In the genomic region with DNA sequence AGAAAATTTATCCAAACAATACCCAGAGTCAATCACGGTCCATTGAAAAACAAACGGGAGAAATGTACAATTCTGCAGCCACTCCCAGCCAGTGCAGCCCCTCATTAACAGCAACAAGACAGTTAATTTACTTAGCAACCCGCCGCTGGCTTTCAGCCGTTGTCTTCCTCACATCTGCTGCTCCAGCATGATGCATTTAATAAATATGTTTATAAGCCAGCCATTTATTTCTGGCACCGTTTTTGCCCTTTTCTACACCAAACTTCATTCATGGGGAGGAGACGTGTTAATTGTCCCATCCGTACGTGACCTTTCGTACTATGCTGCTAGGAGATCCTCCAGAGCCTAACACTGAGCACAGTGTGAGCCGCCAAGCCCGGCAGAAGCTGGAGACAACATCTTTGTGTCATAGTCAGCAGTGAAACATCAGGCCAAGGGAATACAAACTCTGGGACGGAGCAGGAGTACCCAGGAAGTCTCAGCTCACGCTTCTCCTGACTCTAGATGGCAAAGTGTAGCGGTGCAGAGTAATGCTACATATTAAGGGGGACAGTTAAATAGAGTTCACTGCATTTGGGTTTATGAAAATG, we compare ENCODE assay signal across 12 mouse cellular contexts.
DNase-seq lines count a peak whose midpoint lies in the region; ATAC-seq and TF ChIP-seq lines count a peak whose summit lies in the region.
"Had no signal": no experiment of that assay in that cellular context is flagged by ENCODE, and none has a peak within 500 bp of the region (broad histone marks: within the 10 kb centered on the region; RNA-seq: fewer than 3 reads in every experiment).

No protein-coding gene starts in this region.

- WGBS in hindbrain, embryonic 15.5 days = 22% methylated on average over 15 of the region's 15 CpGs
- 42% methylated on average over 15 of the region's 15 CpGs for WGBS in neural tube, embryonic 13.5 days
- 72% methylated on average over 15 of the region's 15 CpGs for WGBS in kidney, embryonic 14.5 days
- WGBS in limb, embryonic 10.5 days = 86% methylated on average over 15 of the region's 15 CpGs

- no peak for TF ChIP-seq POLR2A in brain, embryonic 14.5 days (IDR thresholded peaks at IDR 0.05; ENCODE audit: borderline replicate concordance, extremely low read depth, insufficient read depth, insufficient read length, poor library complexity, severe bottlenecking)

- peak overlapping the region; percentile 42 for H3K4me3 ChIP-seq in hindbrain, embryonic 15.5 days
- peak overlapping the region; percentile 40 for H3K4me3 ChIP-seq in neural tube, embryonic 13.5 days
- H3K4me3 ChIP-seq in kidney, embryonic 14.5 days (ENCODE audit: low read length) = no peak overlapping the region
- H3K4me3 ChIP-seq in limb, embryonic 10.5 days = no peak overlapping the region
- H3K4me3 ChIP-seq: liver, embryonic 15.5 days had no signal

- H3K36me3 ChIP-seq in hindbrain, embryonic 15.5 days = no peaks in the 10 kb centered on the region
- H3K36me3 ChIP-seq in neural tube, embryonic 13.5 days = no peaks in the 10 kb centered on the region
- H3K36me3 ChIP-seq in kidney, embryonic 14.5 days (ENCODE audit: control insufficient read depth, insufficient read depth, low read length) = no peaks in the 10 kb centered on the region
- no peaks in the 10 kb centered on the region for H3K36me3 ChIP-seq in limb, embryonic 10.5 days
- H3K36me3 ChIP-seq: embryonic facial prominence, embryonic 13.5 days; liver, embryonic 15.5 days had no signal

- no peaks in the 10 kb centered on the region for H3K27me3 ChIP-seq in hindbrain, embryonic 15.5 days
- H3K27me3 ChIP-seq in neural tube, embryonic 13.5 days = no peaks in the 10 kb centered on the region
- H3K27me3 ChIP-seq in kidney, embryonic 14.5 days (ENCODE audit: control insufficient read depth, insufficient read depth, low read length) = no peaks in the 10 kb centered on the region
- H3K27me3 ChIP-seq in limb, embryonic 10.5 days (ENCODE audit: low read depth, poor library complexity, severe bottlenecking) = no peaks in the 10 kb centered on the region

- ATAC-seq in hindbrain, embryonic 15.5 days (ENCODE audit: low FRiP score, low read depth) = peak; percentile 32; the same call in 1 of the 2 replicates
- ATAC-seq in neural tube, embryonic 13.5 days (ENCODE audit: low read depth) = 0 out of 2 replicates have a peak, but pooled peaks have one; percentile 29
- ATAC-seq in kidney, embryonic 14.5 days (ENCODE audit: low FRiP score, low TSS enrichment) = no peak
- ATAC-seq: intestine, postnatal 0 days had no signal

- H3K9me3 ChIP-seq in hindbrain, embryonic 15.5 days = no peaks in the 10 kb centered on the region
- H3K9me3 ChIP-seq in neural tube, embryonic 13.5 days = 0 out of 2 replicates have a peak, but pooled peaks cover 2% of the 10 kb centered on the region
- H3K9me3 ChIP-seq in kidney, embryonic 14.5 days (ENCODE audit: control insufficient read depth, low read length) = no peaks in the 10 kb centered on the region
- no peaks in the 10 kb centered on the region for H3K9me3 ChIP-seq in limb, embryonic 10.5 days (replicated peaks)
- H3K9me3 ChIP-seq: embryonic facial prominence, embryonic 13.5 days; liver, embryonic 15.5 days had no signal

- peak overlapping the region; percentile 79 for H3K4me2 ChIP-seq in hindbrain, embryonic 15.5 days
- H3K4me2 ChIP-seq in neural tube, embryonic 13.5 days = peak overlapping the region; percentile 69
- H3K4me2 ChIP-seq in kidney, embryonic 14.5 days (replicated peaks; ENCODE audit: low read depth, low read length) = no peak overlapping the region

- TF ChIP-seq CTCF in brain, embryonic 14.5 days (IDR thresholded peaks at IDR 0.05; ENCODE audit: borderline replicate concordance, extremely low read depth, insufficient read depth, insufficient read length) = no peak

- intact Hi-C loops in gastrocnemius, postnatal 36 days (cut with DNase I) = no loop called here

- DNase-seq in gastrocnemius, adult 18-20 months (ENCODE audit: low spot score) = peak; percentile 44
- DNase-seq in gastrocnemius, postnatal 36 days = no peak
- DNase-seq in brain, embryonic 14.5 days (ENCODE audit: low read depth) = peak; percentile 81
- DNase-seq in ovary, postnatal 36 days (ENCODE audit: low spot score) = no peak
- no peak for DNase-seq in limb, embryonic 10.5 days (ENCODE audit: low spot score)

- H3K4me1 ChIP-seq in hindbrain, embryonic 15.5 days (replicated peaks) = peaks cover 26% of the 10 kb centered on the region
- H3K4me1 ChIP-seq in neural tube, embryonic 13.5 days (replicated peaks) = peaks cover 22% of the 10 kb centered on the region
- H3K4me1 ChIP-seq in kidney, embryonic 14.5 days (ENCODE audit: control insufficient read depth, insufficient read depth, low read length) = peaks cover 5% of the 10 kb centered on the region; the same call in 1 of the 2 replicates
- peaks cover 12% of the 10 kb centered on the region for H3K4me1 ChIP-seq in limb, embryonic 10.5 days
- H3K4me1 ChIP-seq: liver, embryonic 15.5 days had no signal

- H3K27ac ChIP-seq in hindbrain, embryonic 15.5 days (replicated peaks) = peak overlapping the region; percentile 99
- H3K27ac ChIP-seq in neural tube, embryonic 13.5 days (replicated peaks) = peak overlapping the region; percentile 98
- no peak overlapping the region for H3K27ac ChIP-seq in kidney, embryonic 14.5 days (ENCODE audit: low read depth, low read length)
- H3K27ac ChIP-seq in limb, embryonic 10.5 days = no peak overlapping the region
- H3K27ac ChIP-seq: embryonic facial prominence, embryonic 13.5 days; liver, embryonic 15.5 days; macrophage had no signal

- H3K9ac ChIP-seq in hindbrain, embryonic 15.5 days = peak overlapping the region; percentile 67
- peak overlapping the region; percentile 77 for H3K9ac ChIP-seq in neural tube, embryonic 13.5 days
- no peak overlapping the region for H3K9ac ChIP-seq in kidney, embryonic 14.5 days (ENCODE audit: low read depth, low read length)
- H3K9ac ChIP-seq: liver, embryonic 15.5 days had no signal

Comparison
In these comparisons a context has a peak if more than half of its experiments do, and no peak if none do; other contexts are left out.
1. DNase-seq: peak in gastrocnemius, adult 18-20 months (single experiment) and brain, embryonic 14.5 days (single experiment); none in gastrocnemius, postnatal 36 days (0 of 2), ovary, postnatal 36 days (single experiment) and limb, embryonic 10.5 days (single experiment).
2. H3K27ac ChIP-seq: peak in hindbrain, embryonic 15.5 days (single experiment) and neural tube, embryonic 13.5 days (single experiment); none in kidney, embryonic 14.5 days (single experiment) and limb, embryonic 10.5 days (single experiment).
3. H3K4me3 ChIP-seq: peak in hindbrain, embryonic 15.5 days (single experiment) and neural tube, embryonic 13.5 days (single experiment); none in kidney, embryonic 14.5 days (single experiment) and limb, embryonic 10.5 days (single experiment).